Mouse (Mus musculus): ENCODE measurements around the gene Peg3.

Gene Peg3

DNA sequence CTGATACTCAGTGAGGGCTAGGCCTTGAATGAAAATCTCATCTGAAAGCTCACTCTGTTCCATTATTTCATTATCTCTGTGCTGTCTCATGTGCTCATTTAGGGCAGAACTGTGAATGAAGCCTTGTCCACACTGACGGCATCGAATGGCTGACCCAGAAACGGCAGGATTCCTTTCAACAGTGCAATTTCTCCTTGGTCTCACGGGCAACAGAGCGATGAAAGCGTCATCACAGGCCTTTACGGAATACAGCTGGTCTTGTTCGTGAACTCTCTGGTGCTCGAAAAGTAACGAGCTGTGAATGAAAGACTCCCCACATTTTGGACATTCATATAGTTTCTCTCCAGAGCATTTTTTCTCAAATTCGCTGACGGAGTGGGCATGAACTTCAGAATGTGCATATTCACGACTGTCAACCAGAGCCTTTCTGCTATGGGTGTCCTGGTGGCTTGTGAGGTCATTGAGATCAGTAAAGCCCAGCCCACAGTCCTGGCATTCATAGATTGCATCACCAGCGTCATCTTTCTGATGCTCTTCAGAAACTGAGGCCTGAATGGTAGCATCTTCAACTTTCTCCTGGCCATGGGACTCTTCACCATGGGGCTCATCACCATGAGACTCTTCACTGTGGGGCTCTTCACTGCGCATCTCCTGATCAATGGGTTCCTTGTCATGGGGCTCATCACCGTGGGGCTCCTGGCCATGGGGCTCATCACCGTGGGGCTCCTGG lies 21.6 kb downstream of the Peg3 start:
- DNase-seq, result peak; percentile 30

GRCm38 (mm10) chr7:6707416-6708015 lies 22.7 kb downstream of the Peg3 start:
- no peak for DNase-seq

DNA sequence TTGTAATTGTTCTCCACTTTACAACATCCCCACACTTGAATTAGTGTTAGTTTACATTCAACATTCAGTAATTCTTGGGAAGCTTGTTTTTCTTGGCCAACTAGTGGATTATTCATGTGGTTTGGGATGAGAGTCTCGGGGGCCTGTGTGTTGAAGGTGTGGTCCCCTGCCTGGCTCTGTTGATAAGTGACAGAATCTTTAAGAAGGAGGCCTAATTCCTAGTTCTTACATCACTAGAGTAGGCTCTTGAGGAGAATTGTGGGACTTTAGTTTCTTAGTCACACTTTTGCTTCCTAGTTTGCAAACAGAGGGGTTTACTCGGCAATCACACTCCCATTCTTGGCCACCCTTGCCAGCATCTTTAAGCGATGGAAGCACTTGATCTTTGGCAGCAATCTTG lies 31.0 kb downstream of the Peg3 start:
- DNase-seq, result no peak

DNA sequence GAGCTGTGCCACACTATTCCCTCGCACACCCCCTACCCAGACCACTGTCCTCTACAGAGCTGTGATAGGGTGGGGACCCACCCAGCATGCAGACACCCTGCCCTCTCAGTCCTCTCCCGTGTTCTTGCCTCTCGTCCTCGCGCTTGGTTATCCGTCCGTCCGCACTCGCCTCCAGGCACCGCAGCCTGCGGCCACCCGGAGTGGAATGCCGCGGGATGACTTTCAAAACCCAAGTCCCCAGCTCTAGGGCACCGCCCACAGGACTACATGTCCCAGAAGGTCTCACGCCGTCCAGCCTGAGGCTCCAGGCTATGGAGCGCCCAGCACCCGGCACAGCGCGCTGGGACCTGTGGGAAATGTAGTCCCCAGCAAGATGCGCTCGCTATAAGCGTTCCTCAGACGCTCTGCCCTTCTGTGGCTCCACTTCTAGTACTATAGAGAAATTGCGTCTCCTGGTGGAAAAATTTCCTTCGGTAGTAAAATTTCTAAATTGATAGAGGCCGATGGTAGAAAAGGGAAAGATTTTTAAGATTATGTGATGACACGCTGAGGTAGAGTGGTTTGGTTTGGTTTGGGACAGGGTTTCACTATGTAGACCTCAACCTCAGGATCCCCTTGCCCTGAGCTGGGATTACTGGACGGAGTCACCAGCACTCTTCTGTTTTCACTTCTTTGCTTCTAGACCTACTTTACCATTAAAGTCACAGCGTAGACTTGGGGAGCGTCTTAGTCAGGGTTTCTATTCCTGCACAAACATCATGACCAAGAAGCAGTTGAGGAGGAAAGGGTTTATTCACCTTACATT lies 33.8 kb downstream of the Peg3 start, which contains the start of gene Zim1:
Gene Zim1 (minus strand): TSS at position 210 of the 805 bp plus-strand sequence.
- peak; percentile 92 for DNase-seq

DNA sequence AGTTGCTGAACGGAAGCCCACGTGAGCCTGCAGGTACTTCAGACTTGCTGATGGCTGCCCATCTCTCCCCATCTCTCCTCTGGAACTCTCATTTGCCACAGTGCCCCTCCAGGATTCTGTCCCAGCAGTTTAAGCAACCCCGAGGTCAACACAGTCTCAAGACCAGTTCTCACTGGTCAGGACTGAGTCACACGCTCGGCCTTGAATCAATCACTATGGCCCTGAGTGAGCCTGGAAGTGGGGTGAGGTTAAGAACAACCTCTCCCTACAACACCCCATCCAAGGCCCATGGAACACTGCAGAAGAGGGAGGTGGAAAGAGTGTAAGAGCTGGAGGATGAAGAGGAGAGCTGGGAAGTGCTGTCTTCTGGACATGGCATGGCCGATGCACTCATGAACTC lies 44.7 kb downstream of the Peg3 start:
- no peak for DNase-seq

DNA sequence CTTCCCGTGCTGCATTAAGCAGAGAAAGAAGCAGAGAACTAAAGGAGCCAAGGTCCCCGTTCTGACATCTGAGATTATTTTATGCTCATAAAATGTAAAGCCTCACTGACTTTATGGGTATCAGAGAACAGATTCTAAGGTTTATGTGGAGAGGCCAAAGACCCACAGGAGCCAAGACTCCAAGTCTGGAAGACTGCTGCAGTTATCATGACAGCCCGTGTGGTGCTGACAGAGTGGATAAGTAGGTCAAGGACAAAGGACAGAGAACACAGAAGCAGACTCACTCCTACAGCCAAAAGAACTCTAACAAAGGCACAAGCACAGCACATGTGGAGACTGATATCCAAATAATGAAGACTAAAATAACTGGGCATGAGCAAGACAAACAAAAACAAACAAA lies 63.5 kb downstream of the Peg3 start:
- DNase-seq, result no peak

DNA sequence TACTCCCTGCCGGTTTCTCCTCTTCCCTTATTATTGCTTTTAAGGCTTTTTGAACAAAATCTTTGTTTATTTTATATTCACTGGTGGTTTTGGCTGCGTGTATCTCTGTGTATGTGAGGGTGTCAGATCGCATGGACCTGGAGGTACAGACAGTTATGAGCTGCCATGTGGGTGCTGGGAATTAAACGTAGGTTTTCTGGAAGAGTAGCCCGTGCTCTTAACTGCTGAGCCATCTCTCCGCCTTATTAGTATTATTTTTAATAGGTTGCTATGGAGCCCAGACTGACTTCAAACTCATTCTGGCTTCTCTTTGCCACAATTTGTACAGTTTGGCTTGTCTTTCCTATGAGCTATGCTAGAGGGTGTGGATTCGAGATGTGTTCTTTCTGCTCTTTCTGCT lies 66.8 kb downstream of the Peg3 start:
- no peak for DNase-seq

- peak; percentile 56 for DNase-seq
Measured at GRCm38 (mm10) chr7:6659605-6660004, 70.6 kb downstream of the Peg3 start.

DNA sequence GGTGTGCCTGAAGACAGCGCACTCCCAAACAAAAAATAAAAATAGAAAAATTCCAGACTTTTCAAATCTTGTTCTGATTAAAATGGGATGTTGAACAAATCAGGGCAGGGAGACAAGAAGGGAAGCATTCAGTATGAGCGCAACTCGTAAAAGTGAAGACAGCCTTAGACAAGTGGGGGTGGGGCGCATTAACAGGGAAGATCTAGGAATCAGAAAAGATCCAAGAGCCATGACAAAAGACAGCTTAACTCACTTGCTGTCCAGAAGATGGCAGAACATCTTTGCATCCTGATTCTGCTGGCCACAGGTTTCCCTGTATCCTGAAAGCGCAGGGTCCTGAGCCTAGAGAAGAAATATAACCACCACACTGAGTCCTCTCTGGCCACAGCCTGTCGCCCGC lies 71.6 kb downstream of the Peg3 start:
- DNase-seq, result no peak

All from lung, postnatal 10 days (tissue).